Mouse (Mus musculus): ENCODE data around the gene Mup21. TPM values are rescaled to one million over a fixed set of nuclear protein-coding genes. Genes with fewer than 3 reads are reported as not detected.
"Not testable (repeated sequence)": the region's sequence is repeated elsewhere in the genome, so short reads cannot be mapped to it uniquely, and the experiment has no call there.

The Mup21 gene
- not detected for total RNA-seq (2021)
- long read RNA-seq, result 0 reads

DNA sequence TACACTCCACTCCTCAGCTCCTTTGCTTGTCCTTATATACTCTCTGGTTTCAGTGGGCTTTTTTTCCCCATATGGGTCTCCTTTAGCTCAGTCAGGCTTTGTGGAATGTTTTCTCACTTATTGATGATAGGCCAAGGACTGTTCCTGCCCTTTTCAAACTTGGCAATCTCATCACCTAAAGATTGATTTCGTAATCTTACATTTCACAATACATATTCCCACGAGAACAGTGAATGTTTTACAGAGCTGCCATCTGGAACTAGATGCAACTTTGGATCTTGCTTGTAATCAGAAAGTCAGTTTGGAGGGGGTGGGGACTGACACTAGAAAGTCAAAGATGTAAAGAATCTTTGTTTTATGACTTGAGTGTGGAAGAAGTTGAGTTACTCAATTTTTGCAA is at the start of gene Mup21:
Gene Mup21 (minus strand): TSS at position 53 of the 400 bp plus-strand sequence.
- DNase-seq (ENCODE audit: low spot score in 2 of 2), result no peak

- DNase-seq (ENCODE audit: low spot score in 2 of 2), result no peak
Observed at GRCm38 (mm10) chr4:62199923-62200529, 49.4 kb upstream of the Mup21 start.

- DNase-seq (ENCODE audit: low spot score in 2 of 2), result no peak
Observed at GRCm38 (mm10) chr4:62188778-62189177, 38.1 kb upstream of the Mup21 start.

DNA sequence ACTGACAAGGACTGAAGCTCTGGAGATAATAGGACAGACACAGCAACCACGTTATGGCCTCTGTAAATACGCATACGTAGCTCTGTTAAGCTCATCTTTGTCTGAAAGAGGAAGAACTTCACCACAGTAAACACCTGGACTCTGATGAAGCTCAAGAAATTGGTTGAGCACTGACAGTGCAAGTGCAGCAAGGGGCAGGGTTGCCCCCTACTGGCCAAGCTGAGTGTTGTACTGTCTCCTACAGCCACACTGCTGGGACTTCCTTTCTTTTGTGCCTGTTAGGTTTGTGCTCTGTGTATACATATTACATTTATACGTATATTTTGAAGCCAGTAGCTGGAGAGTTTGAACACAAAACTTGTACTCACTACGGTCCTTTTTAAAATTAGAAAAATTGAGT is 26.6 kb upstream of the Mup21 start:
- peak; percentile 15 to 37 for DNase-seq (ENCODE audit: low spot score in 2 of 2)

- no peak for DNase-seq (ENCODE audit: low spot score in 2 of 2)
Observed at GRCm38 (mm10) chr4:62174471-62174870, 23.8 kb upstream of the Mup21 start.

DNA sequence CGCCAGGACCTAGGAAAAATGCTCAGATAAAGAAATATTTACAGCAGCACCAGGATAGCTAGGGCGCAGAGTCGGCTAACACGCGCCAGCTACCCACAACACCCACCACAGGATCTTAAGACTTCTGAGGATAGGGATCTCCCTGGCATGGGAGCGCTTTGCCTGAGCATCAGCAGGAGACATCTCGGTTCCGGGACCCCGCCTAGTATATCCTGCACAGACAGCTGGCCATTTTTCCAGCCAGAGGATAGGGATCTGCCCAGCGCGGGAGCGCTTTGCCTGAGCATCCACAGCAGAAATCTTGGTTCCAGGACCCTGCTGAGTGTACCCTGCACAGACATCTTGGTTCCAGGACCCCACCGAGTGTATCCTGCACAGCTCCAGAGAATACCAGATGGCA is 17.0 kb upstream of the Mup21 start:
- not testable (repeated sequence) for DNase-seq (ENCODE audit: low spot score in 2 of 2)

DNA sequence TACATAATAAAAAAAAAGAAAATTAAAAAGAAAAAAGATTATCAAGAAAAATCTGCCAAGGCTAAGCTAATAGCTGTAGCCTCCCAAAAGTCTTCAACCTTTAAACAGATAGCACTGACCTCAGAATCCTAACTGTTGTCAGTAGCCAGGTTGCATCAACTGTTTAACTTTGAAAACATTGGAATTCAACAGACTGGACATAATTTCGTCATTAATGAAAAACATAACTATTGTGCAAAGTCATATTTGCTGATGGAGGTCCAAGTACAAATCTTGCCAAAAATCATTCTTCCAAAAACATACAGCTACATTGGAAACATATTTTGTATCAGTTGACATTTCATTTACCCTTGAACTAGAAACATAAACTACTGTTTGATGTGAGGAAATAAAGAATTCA is 7.7 kb upstream of the Mup21 start:
- DNase-seq (ENCODE audit: low spot score in 2 of 2), result no peak

- DNase-seq (ENCODE audit: low spot score in 2 of 2), result peak; percentile 48 to 50
Observed at GRCm38 (mm10) chr4:62133706-62134105, 17.0 kb downstream of the Mup21 start.

DNA sequence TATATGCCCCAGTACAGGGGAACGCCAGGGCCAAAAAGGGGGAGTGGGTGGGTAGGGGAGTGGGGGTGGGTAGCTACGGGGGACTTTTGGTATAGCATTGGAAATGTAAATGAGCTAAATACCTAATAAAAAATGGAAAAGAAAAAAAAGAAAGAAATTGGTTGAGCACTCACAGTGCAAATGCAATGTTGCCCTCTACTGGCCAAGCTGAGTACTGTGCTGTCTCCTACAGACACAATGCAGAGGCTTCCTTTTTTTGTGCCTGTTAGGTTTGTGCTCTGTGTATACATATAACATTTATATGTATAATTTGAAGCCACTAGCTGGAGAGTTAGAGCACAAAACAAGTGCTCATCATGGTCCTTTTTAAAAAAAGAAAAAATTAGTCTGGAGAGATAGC is 47.3 kb downstream of the Mup21 start:
- peak; percentile 21 to 24 for DNase-seq (ENCODE audit: low spot score in 2 of 2)

Other genes starting within 250 kb of the Mup21 start
- not detected for gene Mup20, start 96.7 kb downstream of the Mup21 start, total RNA-seq (2021)
- not detected for gene Mup3, start 63.5 kb downstream of the Mup21 start, total RNA-seq (2021)
- 10 to 100 TPM; 23.0 to 28.1 TPM for gene Zfp37, start 80.2 kb upstream of the Mup21 start, total RNA-seq (2021)
- 10 to 100 TPM in 1 of 2 experiments, 1 to 10 TPM in 1; 9.5 to 11.3 TPM for gene Slc31a2, start 111.7 kb upstream of the Mup21 start, total RNA-seq (2021)
- 10 to 100 TPM; 42.8 to 43.6 TPM for gene Fkbp15, start 209.7 kb upstream of the Mup21 start, total RNA-seq (2021)
- gene Slc31a1, start 209.9 kb upstream of the Mup21 start, total RNA-seq (2021), result 10 to 100 TPM; 35.0 to 35.2 TPM